Mouse (Mus musculus) hindbrain, embryonic 14.5 days (tissue): ENCODE data around the gene Rspo1. TPM values are rescaled to one million over a fixed set of nuclear protein-coding genes. Genes with fewer than 3 reads are reported as not detected.

Source experiments
- ATAC-seq: fragments of 200-750 bp; cut with Nextera tagmentation; 2 replicates; pipeline ENCODE4 v1.8.0; 2017; ENCODE audit warnings: moderate number of reproducible peaks, mild to moderate bottlenecking, moderate TSS enrichment, moderate library complexity; ENCODE audit not compliant: low FRiP score
- DNase-seq: peaks from one replicate; pipeline ENCODE4 v3.0.0-alpha.2; 2015; ENCODE audit warnings: low spot score
- H3K27ac ChIP-seq: fragments of 300-500 bp; sonication (generic); 2 replicates; pipeline ENCODE4 v1.5.1; 2014; ENCODE audit warnings: mild to moderate bottlenecking, moderate library complexity
- H3K27me3 ChIP-seq: fragments of 300-500 bp; sonication (generic); 2 replicates; pipeline ENCODE4 v1.6.1; 2014; ENCODE audit warnings: mild to moderate bottlenecking, low read length, mixed read lengths; ENCODE audit not compliant: control insufficient read depth, insufficient read depth
- H3K36me3 ChIP-seq: fragments of 300-500 bp; sonication (generic); replicated peaks from 2 replicates; pipeline ENCODE4 v1.6.1; 2014; ENCODE audit not compliant: control insufficient read depth, insufficient read depth
- H3K4me1 ChIP-seq: fragments of 300-500 bp; sonication (generic); replicated peaks from 2 replicates; pipeline ENCODE4 v1.6.1; 2014; ENCODE audit warnings: antibody characterized with exemption, low read length, mixed read lengths; ENCODE audit not compliant: control insufficient read depth, insufficient read depth
- H3K4me2 ChIP-seq: fragments of 300-500 bp; sonication (generic); replicated peaks from 2 replicates; pipeline ENCODE4 v1.6.1; 2014; ENCODE audit warnings: mild to moderate bottlenecking, moderate library complexity
- H3K4me3 ChIP-seq: fragments of 300-500 bp; sonication (generic); replicated peaks from 2 replicates; pipeline ENCODE4 v1.5.1; 2014; ENCODE audit warnings: mild to moderate bottlenecking, low read length
- H3K9ac ChIP-seq: fragments of 300-500 bp; sonication (generic); 2 replicates; pipeline ENCODE4 v1.6.1; 2014
- H3K9me3 ChIP-seq: fragments of 300-500 bp; sonication (generic); 2 replicates; pipeline ENCODE4 v1.6.1; 2016; ENCODE audit warnings: low read length; ENCODE audit not compliant: control insufficient read depth
- WGBS: fragments of 180-500 bp; shearing (Covaris S2); extraction: QIAGEN DNeasy Blood & Tissue Kit; methylation state at CpG from one replicate; pipeline ENCODE4 v1.1.7; 2014; 5-methylcytosine and 5-hydroxymethylcytosine counted together
- polyA plus RNA-seq: library from polyadenylated mRNA; unstranded; fragments of >200 nt; fragmentation: Nextera tagmentation; extraction: Ambion mirVana; gene quantifications from 2 replicates; pipeline ENCODE4 v1.2.1, GENCODE M21; 2014

Gene Rspo1
- polyA plus RNA-seq, 1 experiment from 2014 or later = 1.9 TPM

DNA sequence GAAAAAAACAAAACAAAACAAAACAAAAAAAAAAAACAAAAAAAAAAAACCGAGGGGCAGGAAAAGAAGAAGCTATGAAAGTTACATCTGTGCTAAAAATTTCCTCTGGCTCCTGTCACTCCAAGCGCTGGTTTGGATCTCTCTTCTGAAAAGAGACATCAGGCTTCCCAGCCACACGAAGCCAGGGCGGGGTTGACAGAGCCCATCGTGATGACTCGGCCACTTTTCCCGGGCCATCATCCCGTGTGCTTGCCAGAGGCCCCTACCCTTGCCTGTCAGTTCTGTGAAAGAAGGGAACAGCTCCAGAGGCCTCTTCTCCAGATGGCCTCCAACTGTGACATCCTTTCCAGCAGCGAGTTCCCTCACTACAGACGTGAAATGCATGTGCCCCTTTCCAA lies 35.2 kb upstream of the Rspo1 start:
- 45% methylated on average over 10 of the region's 10 CpGs for WGBS
- H3K4me3 ChIP-seq = no peak overlapping the region
- DNase-seq = no peak
- H3K27ac ChIP-seq = no peak overlapping the region
- H3K4me2 ChIP-seq = no peak overlapping the region
- no peaks in the 10 kb centered on the region for H3K27me3 ChIP-seq
- no peak for ATAC-seq
- H3K36me3 ChIP-seq = 0 out of 2 replicates have a peak, but pooled peaks cover 2% of the 10 kb centered on the region
- no peak overlapping the region for H3K9ac ChIP-seq
- no peaks in the 10 kb centered on the region for H3K9me3 ChIP-seq
- no peaks in the 10 kb centered on the region for H3K4me1 ChIP-seq

DNA sequence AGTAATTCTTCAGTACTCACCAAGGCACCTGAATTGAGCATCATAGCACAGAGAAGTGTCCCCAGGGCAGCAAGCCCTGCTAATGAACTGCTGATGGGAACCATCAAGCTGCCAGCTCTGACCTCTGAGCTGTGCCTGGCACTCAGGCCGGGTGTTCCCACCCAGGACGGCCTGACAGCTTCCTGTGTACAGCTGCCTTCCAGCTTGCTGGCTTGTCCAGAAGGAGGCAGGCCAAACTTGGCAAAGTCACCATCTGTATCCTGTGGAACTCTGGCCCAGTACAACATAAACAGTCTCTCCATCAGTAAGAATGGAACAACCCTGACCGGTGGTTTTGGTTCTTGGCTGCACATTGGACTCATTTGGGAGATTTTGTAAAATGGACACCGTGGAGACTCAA lies 32.7 kb upstream of the Rspo1 start:
- WGBS = 79% methylated on average over 4 of the region's 4 CpGs

DNA sequence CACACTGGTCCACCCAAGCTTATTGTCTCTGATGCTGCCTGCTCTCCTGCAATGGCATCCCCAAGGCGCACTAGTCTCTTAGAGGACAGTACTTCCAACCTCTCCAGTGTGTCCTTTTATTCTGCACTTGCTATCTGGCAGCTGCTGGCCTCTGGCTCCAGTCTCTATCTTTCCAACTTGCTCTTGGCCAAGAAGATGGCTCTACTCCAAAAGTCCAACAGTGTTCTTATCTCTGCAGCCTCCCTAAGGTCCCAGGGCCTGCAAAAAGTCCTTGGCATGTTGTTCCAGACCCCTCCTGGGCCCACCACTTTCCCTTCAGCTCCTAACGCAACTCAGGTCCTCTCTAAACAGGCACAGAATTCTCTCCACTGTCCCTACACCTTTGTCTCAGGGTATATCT lies 28.9 kb upstream of the Rspo1 start:
- no peak overlapping the region for H3K27ac ChIP-seq
- DNase-seq = no peak
- no peaks in the 10 kb centered on the region for H3K36me3 ChIP-seq
- 84% methylated on average over 2 of the region's 2 CpGs for WGBS
- no peaks in the 10 kb centered on the region for H3K9me3 ChIP-seq
- H3K9ac ChIP-seq = no peak overlapping the region
- H3K27me3 ChIP-seq = no peaks in the 10 kb centered on the region
- H3K4me1 ChIP-seq = no peaks in the 10 kb centered on the region
- H3K4me2 ChIP-seq = no peak overlapping the region
- ATAC-seq = no peak
- no peak overlapping the region for H3K4me3 ChIP-seq

More for the DNA sequence above, 32.7 kb upstream of the Rspo1 start:
- no peaks in the 10 kb centered on the region for H3K27me3 ChIP-seq
- no peaks in the 10 kb centered on the region for H3K9me3 ChIP-seq
- H3K9ac ChIP-seq = no peak overlapping the region
- DNase-seq (no peak), ATAC-seq (no peak)
- no peaks in the 10 kb centered on the region for H3K4me1 ChIP-seq
- no peak overlapping the region for H3K4me2 ChIP-seq
- no peak overlapping the region for H3K27ac ChIP-seq
- H3K4me3 ChIP-seq = no peak overlapping the region
- no peaks in the 10 kb centered on the region for H3K36me3 ChIP-seq

GRCm38 (mm10) chr4:124959062-124959461 lies 27.2 kb upstream of the Rspo1 start:
- Histone ChIP-seq H3K27ac (no peak overlapping the region), H3K27me3 (no peaks in the 10 kb centered on the region), H3K4me2 (no peak overlapping the region), H3K4me1 (no peaks in the 10 kb centered on the region), H3K9ac (no peak overlapping the region), H3K4me3 (no peak overlapping the region), H3K9me3 (no peaks in the 10 kb centered on the region), H3K36me3 (no peaks in the 10 kb centered on the region)
- ATAC-seq = no peak
- 76% methylated on average over 11 of the region's 11 CpGs for WGBS
- DNase-seq = no peak

DNA sequence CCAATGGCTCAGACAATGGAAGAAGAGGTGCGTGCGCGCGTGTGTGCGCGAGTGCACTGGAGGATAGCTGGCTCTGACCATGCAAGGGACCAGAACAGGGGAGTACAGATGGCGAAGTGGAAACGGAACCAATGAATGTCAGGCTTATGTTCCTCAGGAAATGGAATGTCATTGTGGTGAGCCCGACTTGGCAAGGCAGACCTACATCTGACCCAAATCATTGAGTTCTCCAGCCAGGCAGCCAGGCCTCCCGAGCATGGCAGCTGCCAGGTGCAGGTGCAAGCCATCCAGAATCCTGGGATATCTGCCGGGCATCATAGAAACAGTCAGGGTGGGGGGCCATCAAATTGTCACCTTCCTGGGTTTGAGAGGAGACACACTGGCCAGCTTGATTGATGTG lies 25.3 kb upstream of the Rspo1 start:
- no peaks in the 10 kb centered on the region for H3K9me3 ChIP-seq
- no peaks in the 10 kb centered on the region for H3K36me3 ChIP-seq
- H3K27me3 ChIP-seq = no peaks in the 10 kb centered on the region
- DNase-seq = no peak
- 92% methylated on average over 11 of the region's 11 CpGs for WGBS
- no peak overlapping the region for H3K27ac ChIP-seq
- no peak overlapping the region for H3K9ac ChIP-seq
- no peaks in the 10 kb centered on the region; the same call in 1 of the 2 replicates for H3K4me1 ChIP-seq
- H3K4me3 ChIP-seq = no peak overlapping the region
- no peak overlapping the region for H3K4me2 ChIP-seq
- no peak for ATAC-seq

DNA sequence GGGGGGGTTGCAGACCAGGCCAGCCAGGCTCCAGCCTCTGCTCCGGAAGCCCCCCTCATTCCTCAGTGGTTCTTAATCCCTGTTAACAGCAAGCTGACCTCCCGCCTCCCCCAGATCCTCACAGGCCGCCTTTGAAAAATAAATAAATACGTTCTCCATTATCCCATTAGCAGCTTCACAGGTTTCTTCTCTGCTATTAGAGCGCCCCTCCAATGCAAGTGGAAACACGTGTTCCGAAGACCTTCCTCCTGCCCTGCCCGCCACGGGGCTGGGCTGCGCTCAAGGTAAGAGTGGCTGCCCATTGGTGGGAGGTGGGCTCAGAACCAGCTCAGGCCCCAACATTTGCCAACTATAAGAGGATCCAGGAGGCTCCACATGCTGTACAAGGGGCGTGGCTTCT lies 23.7 kb upstream of the Rspo1 start:
- Histone ChIP-seq H3K36me3 (no peaks in the 10 kb centered on the region), H3K4me2 (no peak overlapping the region), H3K4me3 (no peak overlapping the region), H3K9ac (no peak overlapping the region), H3K27ac (no peak overlapping the region), H3K4me1 (no peaks in the 10 kb centered on the region; the same call in 1 of the 2 replicates), H3K9me3 (no peaks in the 10 kb centered on the region), H3K27me3 (no peaks in the 10 kb centered on the region)
- 87% methylated on average over 11 of the region's 11 CpGs for WGBS
- DNase-seq (no peak), ATAC-seq (no peak)

DNA sequence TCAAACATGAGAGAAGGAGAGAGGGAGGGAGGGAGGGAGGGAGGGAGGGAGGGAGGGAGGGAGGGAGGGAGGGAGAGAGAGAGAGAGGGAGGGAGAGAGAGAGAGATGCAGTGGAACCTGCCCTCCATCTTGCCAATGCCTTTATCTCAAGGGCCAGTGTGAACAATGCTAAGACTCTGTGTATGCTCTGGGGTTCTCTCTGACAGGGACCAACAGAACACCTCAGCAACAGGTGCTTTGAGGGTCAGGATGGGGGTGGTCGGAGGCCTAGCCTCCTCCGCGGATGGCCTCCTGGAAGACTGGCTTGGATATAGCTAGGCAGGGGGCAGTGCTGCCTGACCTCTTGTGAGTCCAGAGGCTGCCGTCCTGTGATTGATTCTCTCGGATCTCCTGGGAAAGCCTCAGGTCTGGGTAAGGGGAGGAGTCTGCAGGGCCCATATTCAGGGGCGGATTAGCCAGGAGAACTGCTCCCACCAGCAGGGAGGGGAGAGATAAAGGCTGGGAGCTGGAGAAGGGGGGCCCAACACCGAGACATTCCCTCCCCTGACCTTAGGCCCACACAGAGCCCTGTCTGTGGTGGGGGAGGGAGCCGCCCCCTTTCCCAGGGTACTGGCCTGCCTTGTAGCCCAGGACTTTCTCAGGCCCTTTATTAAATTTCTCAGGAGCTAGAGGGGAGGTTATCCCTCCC lies 21.2 kb upstream of the Rspo1 start:
- H3K36me3 ChIP-seq = no peaks in the 10 kb centered on the region
- H3K9ac ChIP-seq = no peak overlapping the region
- DNase-seq (no peak), ATAC-seq (no peak)
- peaks cover under 1% of the 10 kb centered on the region for H3K4me1 ChIP-seq
- H3K4me3 ChIP-seq = no peak overlapping the region
- H3K27me3 ChIP-seq = no peaks in the 10 kb centered on the region
- 7% methylated on average over 8 of the region's 8 CpGs for WGBS
- H3K4me2 ChIP-seq = no peak overlapping the region
- no peaks in the 10 kb centered on the region for H3K9me3 ChIP-seq
- H3K27ac ChIP-seq = no peak overlapping the region

- H3K4me1 ChIP-seq = peaks cover 8% of the 10 kb centered on the region
- no peak overlapping the region for H3K9ac ChIP-seq
- no peak overlapping the region for H3K4me3 ChIP-seq
- WGBS = 44% methylated on average over 6 of the region's 6 CpGs
- H3K27ac ChIP-seq = no peak overlapping the region
- no peaks in the 10 kb centered on the region for H3K9me3 ChIP-seq
- no peak overlapping the region for H3K4me2 ChIP-seq
- H3K27me3 ChIP-seq = no peaks in the 10 kb centered on the region
- no peaks in the 10 kb centered on the region for H3K36me3 ChIP-seq
- DNase-seq = no peak
- ATAC-seq = no peak
Observed at GRCm38 (mm10) chr4:124968711-124969110, 17.5 kb upstream of the Rspo1 start.

DNA sequence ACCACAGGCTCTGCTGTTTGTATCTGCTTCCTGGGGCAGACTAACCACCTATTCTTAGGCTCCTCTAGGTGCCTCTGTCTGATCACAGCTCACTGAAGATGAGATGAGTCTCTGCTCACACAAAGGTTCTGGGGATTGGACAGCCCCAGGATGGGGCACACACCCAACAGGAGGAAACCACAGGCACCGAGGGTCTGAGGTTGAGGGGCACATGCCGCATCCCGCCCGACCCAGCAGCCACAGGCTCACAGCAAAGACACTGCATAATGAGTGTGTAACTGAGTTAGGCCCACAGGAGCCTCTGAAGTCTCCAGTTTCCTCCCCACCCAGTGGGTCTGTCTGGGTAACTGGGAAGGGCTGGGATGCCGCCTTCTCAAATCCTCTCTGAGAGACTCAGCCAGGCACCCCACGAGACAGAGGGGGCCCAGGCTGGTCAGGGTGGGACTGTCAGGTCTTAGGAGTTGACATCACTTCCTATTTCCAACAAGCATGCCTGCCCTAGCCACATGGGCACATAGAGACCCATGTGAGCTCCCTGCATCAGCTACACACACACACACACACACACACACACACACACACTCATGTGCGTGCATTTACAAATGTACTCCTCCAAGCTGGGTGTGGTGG lies 16.9 kb upstream of the Rspo1 start:
- no peak overlapping the region for H3K9ac ChIP-seq

More for the DNA sequence above, 16.9 kb upstream of the Rspo1 start:
- no peaks in the 10 kb centered on the region for H3K27me3 ChIP-seq
- no peaks in the 10 kb centered on the region for H3K36me3 ChIP-seq
- no peak overlapping the region for H3K27ac ChIP-seq
- 85% methylated on average over 7 of the region's 7 CpGs for WGBS
- ATAC-seq = no peak
- DNase-seq = no peak
- H3K4me1 ChIP-seq = peaks cover 8% of the 10 kb centered on the region
- no peak overlapping the region for H3K4me2 ChIP-seq
- H3K9me3 ChIP-seq = no peaks in the 10 kb centered on the region
- no peak overlapping the region for H3K4me3 ChIP-seq
